Mouse (Mus musculus) liver, embryonic 11.5 days (tissue): ENCODE results near the gene Ms4a12. TPM values are rescaled to one million over a fixed set of nuclear protein-coding genes. Genes with fewer than 3 reads are reported as not detected.
"Not testable (repeated sequence)": the region's sequence is repeated elsewhere in the genome, so short reads cannot be mapped to it uniquely, and the experiment has no call there.

Experiments
- ATAC-seq: fragments of 200-750 bp; cut with Nextera tagmentation; replicated peaks from 2 replicates; pipeline ENCODE4 v1.8.0; 2017; ENCODE audit warnings: moderate number of reproducible peaks, mild to moderate bottlenecking, moderate TSS enrichment, moderate library complexity; ENCODE audit not compliant: low FRiP score
- DNase-seq: peaks from one replicate; pipeline ENCODE4 v3.0.0-alpha.2; 2017; ENCODE audit warnings: low spot score
- H3K27ac ChIP-seq: fragments of 300-500 bp; sonication (generic); 2 replicates; pipeline ENCODE4 v1.5.1; 2014; ENCODE audit warnings: mild to moderate bottlenecking, low read depth, low read length, control low read depth
- H3K27me3 ChIP-seq: fragments of 300-500 bp; sonication (generic); replicated peaks from 2 replicates; pipeline ENCODE4 v1.6.1; 2014; ENCODE audit warnings: low read length, mixed read lengths; ENCODE audit not compliant: control insufficient read depth, insufficient read depth
- H3K36me3 ChIP-seq: fragments of 300-500 bp; sonication (generic); 2 replicates; pipeline ENCODE4 v1.6.1; 2014; ENCODE audit warnings: mild to moderate bottlenecking, low read length, moderate library complexity, mixed read lengths; ENCODE audit not compliant: control insufficient read depth, insufficient read depth
- H3K4me1 ChIP-seq: fragments of 300-500 bp; sonication (generic); replicated peaks from 2 replicates; pipeline ENCODE4 v1.6.1; 2014; ENCODE audit warnings: low read length, mixed read lengths; ENCODE audit not compliant: control insufficient read depth, insufficient read depth
- H3K4me2 ChIP-seq: fragments of 300-500 bp; sonication (generic); 2 replicates; pipeline ENCODE4 v1.6.1; 2014; ENCODE audit warnings: mild to moderate bottlenecking, control low read depth, moderate library complexity
- H3K4me3 ChIP-seq: fragments of 300-500 bp; sonication (generic); 2 replicates; pipeline ENCODE4 v1.5.1; 2014; ENCODE audit warnings: low read depth, low read length, control low read depth
- H3K9ac ChIP-seq: fragments of 300-500 bp; sonication (generic); 2 replicates; pipeline ENCODE4 v1.6.1; 2014; ENCODE audit warnings: low read depth, low read length, control low read depth
- H3K9me3 ChIP-seq: fragments of 300-500 bp; sonication (generic); 2 replicates; pipeline ENCODE4 v1.6.1; 2016; ENCODE audit warnings: low read length, inconsistent platforms, mixed read lengths; ENCODE audit not compliant: control insufficient read depth
- WGBS: fragments of 180-500 bp; shearing (Covaris S2); extraction: QIAGEN DNeasy Blood & Tissue Kit; methylation state at CpG from one replicate; pipeline ENCODE4 v1.1.7; 2014; 5-methylcytosine and 5-hydroxymethylcytosine counted together
- polyA plus RNA-seq: library from polyadenylated mRNA; unstranded; fragments of >200 nt; fragmentation: Nextera tagmentation; extraction: Ambion mirVana; gene quantifications from 2 replicates; pipeline ENCODE4 v1.2.1, GENCODE M21; 2014

Ms4a12 gene
- not detected in 2 replicates for polyA plus RNA-seq

DNA sequence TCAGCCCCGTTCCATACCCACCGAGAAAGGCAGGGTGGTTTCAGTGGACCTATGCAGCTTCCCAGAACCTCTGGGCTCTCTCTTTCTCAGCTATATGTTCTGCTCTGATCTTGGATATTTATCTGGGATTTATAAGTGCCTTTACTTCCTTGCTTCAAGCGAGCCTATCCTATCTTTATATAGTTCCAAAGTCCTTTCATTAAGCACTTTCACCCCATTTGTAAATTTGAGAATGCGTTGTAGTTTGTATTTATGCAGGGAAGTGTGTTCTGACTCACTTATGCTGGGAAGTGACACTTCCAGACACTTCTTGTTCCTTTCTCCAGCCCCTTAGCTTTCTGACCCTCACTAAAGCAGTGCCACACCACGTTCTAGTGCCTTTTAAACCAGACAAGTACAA is at the start of gene Ms4a12:
Ms4a12 (minus strand) TSS at position 101 of the 400 bp plus-strand sequence.
- Histone ChIP-seq H3K36me3 (no peaks in the 10 kb centered on the region), H3K9ac (no peak within 1 kb of the TSS), H3K4me1 (no peaks in the 10 kb centered on the region), H3K4me2 (no peak within 1 kb of the TSS), H3K27me3 (no peaks in the 10 kb centered on the region), H3K27ac (no peak within 1 kb of the TSS), H3K9me3 (no peaks in the 10 kb centered on the region), H3K4me3 (no peak within 1 kb of the TSS)
- 63% methylated on average over 5 of the region's 5 CpGs for WGBS
- ATAC-seq = no peak
- DNase-seq = no peak

DNA sequence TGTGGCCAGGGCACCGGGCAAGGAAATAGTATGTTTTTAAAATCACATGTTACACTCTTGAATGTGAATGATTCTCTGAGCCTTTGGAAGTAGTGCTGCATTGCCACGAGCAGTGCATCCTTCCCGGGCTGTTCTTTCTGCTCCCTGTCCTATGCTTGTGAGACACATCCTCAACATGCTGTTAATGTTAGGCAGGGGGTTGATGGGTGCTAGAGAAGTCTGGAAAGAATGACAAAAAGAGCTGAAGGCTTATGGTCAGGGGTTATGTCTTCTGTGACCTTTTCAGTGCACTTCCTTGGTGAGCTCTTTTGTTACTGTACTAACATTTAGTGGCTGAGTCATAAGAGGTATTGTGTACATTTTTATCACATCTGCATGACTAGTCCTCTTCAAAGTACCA is 48.0 kb upstream of the Ms4a12 start:
- no peaks in the 10 kb centered on the region for H3K27me3 ChIP-seq
- ATAC-seq (no peak), DNase-seq (no peak)
- WGBS = 76% methylated on average over 3 of the region's 3 CpGs
- H3K27ac ChIP-seq = no peak overlapping the region
- H3K9ac ChIP-seq = no peak overlapping the region
- no peaks in the 10 kb centered on the region for H3K36me3 ChIP-seq
- H3K4me1 ChIP-seq = no peaks in the 10 kb centered on the region
- no peak overlapping the region for H3K4me2 ChIP-seq
- H3K9me3 ChIP-seq = no peaks in the 10 kb centered on the region
- no peak overlapping the region for H3K4me3 ChIP-seq

DNA sequence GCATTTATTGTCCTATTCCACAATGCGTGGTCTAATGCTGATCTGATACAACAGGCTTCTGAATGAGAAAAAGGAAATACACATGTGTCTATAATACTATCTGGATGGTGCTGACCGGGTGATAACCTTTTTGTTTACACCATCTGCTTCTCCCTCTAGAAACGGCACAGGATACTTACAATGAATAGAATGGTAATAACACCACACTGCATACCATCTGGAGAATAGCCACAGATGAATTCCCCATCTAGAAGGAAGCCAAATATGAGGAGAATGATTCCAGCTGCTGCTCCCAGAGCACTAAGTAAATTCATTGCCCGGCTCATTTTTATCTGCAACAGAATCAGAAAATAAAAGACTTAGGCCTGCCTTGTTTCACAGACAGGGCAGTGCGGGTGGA is 44.2 kb upstream of the Ms4a12 start:
- no peaks in the 10 kb centered on the region for H3K9me3 ChIP-seq
- no peak for ATAC-seq
- H3K9ac ChIP-seq = no peak overlapping the region
- H3K4me3 ChIP-seq = no peak overlapping the region
- no peak overlapping the region for H3K27ac ChIP-seq
- H3K27me3 ChIP-seq = no peaks in the 10 kb centered on the region
- WGBS = 60% methylated on average over 5 of the region's 5 CpGs
- H3K36me3 ChIP-seq = no peaks in the 10 kb centered on the region
- no peak for DNase-seq
- H3K4me2 ChIP-seq = no peak overlapping the region
- no peaks in the 10 kb centered on the region for H3K4me1 ChIP-seq

DNA sequence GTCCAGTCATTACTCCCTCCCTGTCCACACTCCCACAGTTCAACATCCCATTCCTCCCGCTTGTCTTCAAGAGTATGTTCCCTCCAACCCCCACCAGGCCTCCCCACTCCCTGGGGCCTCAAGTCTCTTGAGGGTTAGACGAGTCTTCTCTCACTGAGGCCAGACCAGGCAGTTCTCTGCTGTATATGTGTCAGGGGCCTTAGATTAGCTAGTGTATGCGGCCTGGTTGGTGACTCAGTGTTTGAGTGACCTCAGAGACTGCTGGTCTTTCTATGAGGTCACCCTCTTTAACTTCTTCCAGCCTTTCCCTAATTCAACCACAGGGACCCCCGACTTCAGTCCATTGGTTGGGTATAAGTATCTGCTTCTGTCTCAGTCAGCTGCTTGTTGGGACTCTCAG is 34.7 kb upstream of the Ms4a12 start:
- Histone ChIP-seq H3K4me1 (no peaks in the 10 kb centered on the region), H3K36me3 (no peaks in the 10 kb centered on the region)

DNA sequence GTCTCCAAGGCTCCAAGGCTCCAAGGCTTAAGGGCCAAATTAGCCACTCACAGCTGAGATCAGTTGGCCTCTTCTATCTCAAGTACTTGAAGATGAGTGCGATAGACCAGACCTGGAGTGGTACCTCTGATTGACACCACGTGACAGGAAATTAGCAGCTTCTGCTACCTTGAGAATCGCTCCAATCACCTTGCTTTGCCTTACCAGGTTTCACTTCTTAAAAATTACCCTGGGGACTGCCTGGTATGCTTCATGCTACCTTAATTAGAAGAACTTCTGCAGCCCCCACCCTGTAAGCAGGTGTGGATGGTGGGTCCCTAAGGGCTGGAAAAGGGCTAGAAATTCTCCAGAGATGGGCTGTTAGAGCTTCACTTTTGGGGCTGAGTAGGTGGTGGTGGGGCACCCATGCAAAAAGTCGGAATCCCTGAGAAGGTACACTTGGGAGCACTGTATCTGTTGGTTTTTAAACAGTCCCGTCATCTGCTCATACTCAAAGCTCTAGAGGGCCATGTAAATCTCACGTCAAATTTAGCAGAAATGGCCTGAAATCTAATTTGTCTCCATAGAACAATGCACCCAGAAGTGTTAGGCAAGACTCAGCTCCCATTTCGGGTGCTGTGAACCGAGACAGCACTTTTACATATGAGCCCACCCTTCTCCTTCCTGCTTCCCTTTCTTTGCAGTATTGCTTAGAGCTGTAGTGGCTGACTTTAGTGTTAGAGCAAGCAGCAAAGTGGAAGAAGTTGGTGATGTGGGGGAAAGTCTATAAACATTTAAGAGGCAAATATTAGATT is 34.0 kb upstream of the Ms4a12 start, which contains the start of gene Ms4a1:
Ms4a1 (minus strand) TSS at position 190 of the 794 bp plus-strand sequence.
- Histone ChIP-seq H3K27ac (no peak within 1 kb of the TSS), H3K9ac (no peak within 1 kb of the TSS), H3K4me3 (no peak within 1 kb of the TSS), H3K4me2 (no peak within 1 kb of the TSS), H3K4me1 (no peaks in the 10 kb centered on the region), H3K27me3 (no peaks in the 10 kb centered on the region), H3K9me3 (no peaks in the 10 kb centered on the region), H3K36me3 (no peaks in the 10 kb centered on the region)
- ATAC-seq = no peak
- 74% methylated on average over 8 of the region's 8 CpGs for WGBS
- no peak for DNase-seq

More for the DNA sequence above, 34.7 kb upstream of the Ms4a12 start:
- no peaks in the 10 kb centered on the region for H3K9me3 ChIP-seq
- H3K4me2 ChIP-seq = no peak overlapping the region
- 64% methylated on average over 4 of the region's 4 CpGs for WGBS
- H3K27ac ChIP-seq = no peak overlapping the region
- no peak overlapping the region for H3K4me3 ChIP-seq
- DNase-seq (no peak), ATAC-seq (no peak)
- H3K27me3 ChIP-seq = no peaks in the 10 kb centered on the region
- H3K9ac ChIP-seq = no peak overlapping the region

DNA sequence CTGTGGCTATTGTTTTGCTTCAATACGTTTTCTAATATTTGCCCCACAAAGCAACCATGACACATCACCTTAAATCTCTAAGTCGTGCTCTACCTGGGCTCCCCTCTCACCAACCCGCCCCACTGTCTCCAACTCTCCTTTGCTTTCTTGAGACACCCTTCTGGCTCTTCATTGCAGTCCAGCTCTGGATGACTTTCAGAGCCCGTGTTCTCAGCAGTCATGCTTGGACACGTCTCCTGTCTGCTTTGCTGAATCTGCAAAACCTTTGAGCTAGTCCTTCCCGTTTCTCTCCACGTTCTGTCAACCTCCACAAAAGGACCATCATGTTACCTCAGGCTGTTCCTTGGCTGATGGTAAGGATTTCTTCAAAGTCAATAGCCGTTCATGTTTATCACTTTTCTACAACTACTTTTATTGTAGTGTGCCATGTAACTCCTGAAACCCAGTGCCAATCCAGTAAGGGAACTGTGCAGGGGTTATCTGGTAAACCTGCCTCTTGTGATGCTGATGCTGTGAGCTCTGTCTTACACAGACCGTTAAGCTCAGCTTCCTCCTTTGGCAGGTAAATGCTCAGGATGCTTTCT is 32.4 kb upstream of the Ms4a12 start:
- no peak overlapping the region for H3K4me2 ChIP-seq
- H3K9me3 ChIP-seq = no peaks in the 10 kb centered on the region
- H3K4me1 ChIP-seq = no peaks in the 10 kb centered on the region
- H3K27ac ChIP-seq = no peak overlapping the region
- ATAC-seq (no peak), DNase-seq (no peak)
- no peaks in the 10 kb centered on the region for H3K36me3 ChIP-seq
- WGBS = 73% methylated on average over 9 of the region's 9 CpGs
- H3K4me3 ChIP-seq = no peak overlapping the region
- no peaks in the 10 kb centered on the region for H3K27me3 ChIP-seq
- no peak overlapping the region for H3K9ac ChIP-seq

- H3K4me1 ChIP-seq = no peaks in the 10 kb centered on the region
- no peaks in the 10 kb centered on the region for H3K27me3 ChIP-seq
- no peaks in the 10 kb centered on the region for H3K9me3 ChIP-seq
- no peak overlapping the region for H3K4me2 ChIP-seq
- DNase-seq (no peak), ATAC-seq (no peak)
- no peaks in the 10 kb centered on the region for H3K36me3 ChIP-seq
- 62% methylated on average over 3 of the region's 3 CpGs for WGBS
- H3K9ac ChIP-seq = no peak overlapping the region
- H3K4me3 ChIP-seq = no peak overlapping the region
- H3K27ac ChIP-seq = no peak overlapping the region
These were observed 31.3 kb upstream of the Ms4a12 start for GRCm38 (mm10) chr19:11263549-11263948.

DNA sequence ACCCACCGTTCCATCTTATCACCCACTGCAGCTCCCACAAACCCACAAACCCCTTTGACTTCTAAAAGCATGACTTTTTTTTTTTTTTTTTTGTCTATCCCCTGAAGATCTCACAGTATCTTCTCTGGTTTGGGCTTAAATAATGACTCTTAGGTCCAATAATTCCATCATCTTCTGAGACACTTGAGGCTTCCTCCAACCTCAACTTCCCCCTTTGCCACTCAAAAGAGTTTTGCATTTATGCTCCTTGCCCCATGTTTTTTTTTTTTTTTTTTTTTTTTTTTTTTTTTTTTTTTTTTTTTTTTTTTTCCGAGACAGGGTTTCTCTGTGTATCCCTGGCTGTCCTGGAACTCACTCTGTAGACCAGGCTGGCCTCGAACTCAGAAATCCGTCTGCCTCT is 30.7 kb upstream of the Ms4a12 start:
- H3K36me3 ChIP-seq, H3K4me1 ChIP-seq: not testable (repeated sequence)
- WGBS = 57% methylated on average over 4 of the region's 4 CpGs

GRCm38 (mm10) chr19:11261522-11261921 is 29.3 kb upstream of the Ms4a12 start:
- no peak overlapping the region for H3K4me3 ChIP-seq
- 77% methylated on average over 2 of the region's 2 CpGs for WGBS
- H3K9ac ChIP-seq = no peak overlapping the region
- ATAC-seq = no peak
- H3K4me2 ChIP-seq = no peak overlapping the region
- DNase-seq = no peak
- no peaks in the 10 kb centered on the region for H3K4me1 ChIP-seq
- no peaks in the 10 kb centered on the region for H3K36me3 ChIP-seq
- no peaks in the 10 kb centered on the region for H3K9me3 ChIP-seq
- H3K27me3 ChIP-seq = no peaks in the 10 kb centered on the region
- H3K27ac ChIP-seq = no peak overlapping the region

More for the DNA sequence above, 30.7 kb upstream of the Ms4a12 start:
- H3K4me2 ChIP-seq, H3K9ac ChIP-seq, H3K27ac ChIP-seq, DNase-seq, H3K4me3 ChIP-seq, ATAC-seq, H3K9me3 ChIP-seq, H3K27me3 ChIP-seq: not testable (repeated sequence)
